Mouse (Mus musculus): ENCODE measurements around the gene Gria3. TPM values are rescaled to one million over a fixed set of nuclear protein-coding genes. Genes with fewer than 3 reads are reported as not detected.

The Gria3 gene
- total RNA-seq, 1 experiment = 4.1 TPM

- Histone ChIP-seq H3K9ac (ENCODE audit: insufficient read depth, low read depth, low read length, poor library complexity, severe bottlenecking) (no peak overlapping the region), H3K4me3 (ENCODE audit: insufficient read depth in 1 of 2, low read depth in 1 of 2, low read length in 2 of 2, poor library complexity in 1 of 2, severe bottlenecking in 1 of 2) (no peak overlapping the region), H3K27ac (ENCODE audit: insufficient read depth, low read depth, low read length, poor library complexity, severe bottlenecking) (no peak overlapping the region), H3K4me1 (ENCODE audit: control insufficient read depth in 2 of 2, insufficient read depth in 2 of 2, low read length in 2 of 2, poor library complexity in 1 of 2) (no peaks in the 10 kb centered on the region), H3K36me3 (ENCODE audit: control insufficient read depth, insufficient read depth, low read length, poor library complexity, severe bottlenecking) (no peaks in the 10 kb centered on the region), H3K9me3 (ENCODE audit: control insufficient read depth, insufficient read depth, low read depth, low read length) (no peaks in the 10 kb centered on the region)
- TF ChIP-seq MAFK (IDR thresholded peaks at IDR 0.05; ENCODE audit: insufficient read depth, low read depth, low read length) (no peak), CHD2 (IDR thresholded peaks at IDR 0.05; ENCODE audit: low read depth, low read length) (no peak), ZNF384 (IDR thresholded peaks at IDR 0.05; ENCODE audit: low read depth, low read length) (no peak), HCFC1 (IDR thresholded peaks at IDR 0.05; ENCODE audit: borderline replicate concordance, insufficient read depth, low read length) (no peak), ZC3H11A (IDR thresholded peaks at IDR 0.05; ENCODE audit: borderline replicate concordance, low read depth, low read length) (no peak)
- in situ Hi-C loops (cut with MboI; ENCODE audit: low sequenced_read_pairs in 2 of 2, unreplicated experiment in 2 of 2) = no loop called here
- DNase-seq (ENCODE audit: low read depth, low spot score) = no peak
Measured at GRCm38 (mm10) chrX:41448876-41449275, 48.2 kb downstream of the Gria3 start.

DNA sequence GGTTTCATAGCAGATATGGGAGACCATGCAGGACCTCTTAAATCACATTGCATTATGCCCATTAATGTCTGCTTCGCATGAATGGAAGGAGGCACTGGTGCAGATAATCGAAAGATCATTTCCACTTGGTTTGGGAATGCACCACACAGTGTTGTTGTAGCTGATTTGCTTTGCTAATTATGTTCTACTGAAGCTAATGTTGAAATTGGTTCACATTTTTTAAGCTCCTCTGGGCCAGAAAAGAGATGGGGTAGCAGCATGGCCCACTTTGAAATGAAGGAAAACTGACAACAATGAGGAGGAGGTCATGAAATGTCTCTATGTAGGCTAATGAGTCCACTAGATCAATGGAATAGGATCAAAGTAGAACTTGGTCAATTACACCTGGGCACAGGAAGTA is 76.8 kb downstream of the Gria3 start:
- H3K9me3 ChIP-seq (ENCODE audit: control insufficient read depth, insufficient read depth, low read depth, low read length) = no peaks in the 10 kb centered on the region
- no peak overlapping the region for H3K9ac ChIP-seq (ENCODE audit: insufficient read depth, low read depth, low read length, poor library complexity, severe bottlenecking)
- no peaks in the 10 kb centered on the region for H3K4me1 ChIP-seq (ENCODE audit: control insufficient read depth in 2 of 2, insufficient read depth in 2 of 2, low read length in 2 of 2, poor library complexity in 1 of 2)
- H3K36me3 ChIP-seq (ENCODE audit: control insufficient read depth, insufficient read depth, low read length, poor library complexity, severe bottlenecking) = no peaks in the 10 kb centered on the region
- no peak overlapping the region for H3K27ac ChIP-seq (ENCODE audit: insufficient read depth, low read depth, low read length, poor library complexity, severe bottlenecking)
- DNase-seq (ENCODE audit: low read depth, low spot score) = no peak
- H3K4me3 ChIP-seq (ENCODE audit: insufficient read depth in 1 of 2, low read depth in 1 of 2, low read length in 2 of 2, poor library complexity in 1 of 2, severe bottlenecking in 1 of 2) = no peak overlapping the region
- TF ChIP-seq CHD2 (IDR thresholded peaks at IDR 0.05; ENCODE audit: low read depth, low read length) (no peak), ZNF384 (IDR thresholded peaks at IDR 0.05; ENCODE audit: low read depth, low read length) (no peak), MAFK (IDR thresholded peaks at IDR 0.05; ENCODE audit: insufficient read depth, low read depth, low read length) (no peak), ZC3H11A (IDR thresholded peaks at IDR 0.05; ENCODE audit: borderline replicate concordance, low read depth, low read length) (no peak)
- in situ Hi-C loops (cut with MboI; ENCODE audit: low sequenced_read_pairs in 2 of 2, unreplicated experiment in 2 of 2) = no loop called here

DNA sequence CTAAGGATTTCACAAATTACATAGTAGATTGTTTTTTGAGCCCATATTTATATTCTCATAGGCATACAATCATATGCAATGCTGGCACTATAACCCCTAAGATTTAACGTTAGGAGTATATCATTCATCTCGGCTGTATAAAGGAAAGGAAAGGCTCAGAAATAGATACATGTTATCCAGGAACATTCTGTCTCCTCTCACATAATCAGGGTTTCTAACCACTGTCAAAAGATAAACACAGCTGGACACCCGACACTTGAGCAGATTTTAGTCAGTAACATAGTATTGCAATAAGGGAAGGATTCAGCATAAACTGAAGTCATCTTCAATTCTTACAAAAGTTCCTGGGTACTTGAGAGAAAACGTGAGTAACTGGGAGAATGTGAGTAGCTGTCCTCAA is 95.9 kb downstream of the Gria3 start:
- H3K9me3 ChIP-seq (ENCODE audit: control insufficient read depth, insufficient read depth, low read depth, low read length) = no peaks in the 10 kb centered on the region
- DNase-seq (ENCODE audit: low read depth, low spot score) = no peak
- H3K27ac ChIP-seq (ENCODE audit: insufficient read depth, low read depth, low read length, poor library complexity, severe bottlenecking) = no peak overlapping the region
- H3K9ac ChIP-seq (ENCODE audit: insufficient read depth, low read depth, low read length, poor library complexity, severe bottlenecking) = no peak overlapping the region
- in situ Hi-C loops (cut with MboI; ENCODE audit: low sequenced_read_pairs in 2 of 2, unreplicated experiment in 2 of 2) = no loop called here
- H3K36me3 ChIP-seq (ENCODE audit: control insufficient read depth, insufficient read depth, low read length, poor library complexity, severe bottlenecking) = no peaks in the 10 kb centered on the region
- TF ChIP-seq HCFC1 (IDR thresholded peaks at IDR 0.05; ENCODE audit: borderline replicate concordance, insufficient read depth, low read length) (no peak), ZC3H11A (IDR thresholded peaks at IDR 0.05; ENCODE audit: borderline replicate concordance, low read depth, low read length) (no peak)
- no peak overlapping the region for H3K4me3 ChIP-seq (ENCODE audit: insufficient read depth in 1 of 2, low read depth in 1 of 2, low read length in 2 of 2, poor library complexity in 1 of 2, severe bottlenecking in 1 of 2)
- no peaks in the 10 kb centered on the region for H3K4me1 ChIP-seq (ENCODE audit: control insufficient read depth in 2 of 2, insufficient read depth in 2 of 2, low read length in 2 of 2, poor library complexity in 1 of 2)

DNA sequence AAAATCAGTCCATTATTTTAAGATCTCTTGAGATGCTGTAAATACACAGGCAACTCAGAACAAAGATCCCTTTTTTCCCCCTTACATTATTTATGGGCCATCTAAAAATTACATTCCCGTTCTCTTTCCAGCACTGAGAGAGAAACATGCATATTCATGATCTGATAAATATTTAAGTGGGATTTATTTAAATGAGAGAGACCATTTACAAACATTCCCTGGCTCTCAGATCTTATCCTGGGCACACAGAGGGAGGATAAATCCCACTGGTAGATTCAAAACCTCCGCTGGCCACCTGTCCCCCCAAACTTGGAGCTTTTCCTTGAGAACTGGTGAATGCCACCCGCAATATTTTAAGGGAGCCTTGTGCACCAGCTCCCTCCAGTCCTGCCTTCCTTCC is 104.7 kb downstream of the Gria3 start:
- H3K27ac ChIP-seq (ENCODE audit: insufficient read depth, low read depth, low read length, poor library complexity, severe bottlenecking) = no peak overlapping the region
- no peaks in the 10 kb centered on the region for H3K9me3 ChIP-seq (ENCODE audit: control insufficient read depth, insufficient read depth, low read depth, low read length)
- in situ Hi-C loops (cut with MboI; ENCODE audit: low sequenced_read_pairs in 2 of 2, unreplicated experiment in 2 of 2) = no loop called here
- H3K9ac ChIP-seq (ENCODE audit: insufficient read depth, low read depth, low read length, poor library complexity, severe bottlenecking) = no peak overlapping the region
- no peak for DNase-seq (ENCODE audit: low read depth, low spot score)
- no peak for TF ChIP-seq ZC3H11A (IDR thresholded peaks at IDR 0.05; ENCODE audit: borderline replicate concordance, low read depth, low read length)
- TF ChIP-seq ZNF384 (IDR thresholded peaks at IDR 0.05; ENCODE audit: low read depth, low read length) = no peak
- TF ChIP-seq MAFK (IDR thresholded peaks at IDR 0.05; ENCODE audit: insufficient read depth, low read depth, low read length) = no peak
- TF ChIP-seq CHD2 (IDR thresholded peaks at IDR 0.05; ENCODE audit: low read depth, low read length) = no peak
- no peak for TF ChIP-seq HCFC1 (IDR thresholded peaks at IDR 0.05; ENCODE audit: borderline replicate concordance, insufficient read depth, low read length)
- H3K4me1 ChIP-seq (ENCODE audit: control insufficient read depth in 2 of 2, insufficient read depth in 2 of 2, low read length in 2 of 2, poor library complexity in 1 of 2) = no peaks in the 10 kb centered on the region
- no peak overlapping the region for H3K4me3 ChIP-seq (ENCODE audit: insufficient read depth in 1 of 2, low read depth in 1 of 2, low read length in 2 of 2, poor library complexity in 1 of 2, severe bottlenecking in 1 of 2)
- no peaks in the 10 kb centered on the region for H3K36me3 ChIP-seq (ENCODE audit: control insufficient read depth, insufficient read depth, low read length, poor library complexity, severe bottlenecking)

GRCm38 (mm10) chrX:41507959-41508358 is 107.3 kb downstream of the Gria3 start:
- H3K36me3 ChIP-seq (ENCODE audit: control insufficient read depth, insufficient read depth, low read length, poor library complexity, severe bottlenecking) = no peaks in the 10 kb centered on the region
- TF ChIP-seq ZNF384 (IDR thresholded peaks at IDR 0.05; ENCODE audit: low read depth, low read length) (no peak), ZC3H11A (IDR thresholded peaks at IDR 0.05; ENCODE audit: borderline replicate concordance, low read depth, low read length) (no peak), MAFK (IDR thresholded peaks at IDR 0.05; ENCODE audit: insufficient read depth, low read depth, low read length) (no peak), CHD2 (IDR thresholded peaks at IDR 0.05; ENCODE audit: low read depth, low read length) (no peak), HCFC1 (IDR thresholded peaks at IDR 0.05; ENCODE audit: borderline replicate concordance, insufficient read depth, low read length) (no peak)
- DNase-seq (ENCODE audit: low read depth, low spot score) = no peak
- H3K9ac ChIP-seq (ENCODE audit: insufficient read depth, low read depth, low read length, poor library complexity, severe bottlenecking) = no peak overlapping the region
- no peaks in the 10 kb centered on the region for H3K4me1 ChIP-seq (ENCODE audit: control insufficient read depth in 2 of 2, insufficient read depth in 2 of 2, low read length in 2 of 2, poor library complexity in 1 of 2)
- H3K9me3 ChIP-seq (ENCODE audit: control insufficient read depth, insufficient read depth, low read depth, low read length) = no peaks in the 10 kb centered on the region
- H3K27ac ChIP-seq (ENCODE audit: insufficient read depth, low read depth, low read length, poor library complexity, severe bottlenecking) = no peak overlapping the region
- in situ Hi-C loops (cut with MboI; ENCODE audit: low sequenced_read_pairs in 2 of 2, unreplicated experiment in 2 of 2) = no loop called here
- H3K4me3 ChIP-seq (ENCODE audit: insufficient read depth in 1 of 2, low read depth in 1 of 2, low read length in 2 of 2, poor library complexity in 1 of 2, severe bottlenecking in 1 of 2) = no peak overlapping the region

All from ES-E14 (cell line).